Mouse (Mus musculus) adrenal gland, postnatal 14 days (tissue): Measurements from ENCODE around the gene Skap1. TPM values are rescaled to one million over a fixed set of nuclear protein-coding genes. Genes with fewer than 3 reads are reported as not detected.
A peak's percentile ranks its signal among the peaks of the same experiment; 100 is the strongest.

Experiments used
- DNase-seq: peaks from one replicate; pipeline ENCODE4 v3.0.0; 2021; ENCODE audit warnings: mixed read lengths
- total RNA-seq: library from RNA; stranded (reverse); gene quantifications from 2 replicates; pipeline ENCODE4 v1.2.3, GENCODE M21; 2021

Gene Skap1
- total RNA-seq, 1 experiment from 2014 or later = 4.0 TPM

DNA sequence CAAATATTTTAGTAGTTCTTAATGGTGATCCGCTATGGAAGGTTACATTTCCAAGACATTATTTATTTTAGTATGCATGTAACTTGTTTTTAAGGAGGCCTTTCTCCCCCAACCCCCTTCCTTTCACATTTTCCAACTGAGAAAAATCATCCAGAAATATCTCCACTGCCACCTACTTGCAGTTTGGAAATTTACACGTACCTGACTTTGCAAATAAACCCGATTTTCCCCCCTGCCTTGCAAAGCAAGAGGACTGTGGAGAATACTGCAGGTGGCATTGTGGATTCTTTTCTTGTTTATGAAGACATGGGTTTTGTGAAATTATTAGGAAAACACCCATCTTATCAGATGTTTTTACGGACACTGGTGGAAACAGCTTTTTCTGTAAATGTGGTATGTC, 160.0 kb downstream of the Skap1 start:
- no peak for DNase-seq

DNA sequence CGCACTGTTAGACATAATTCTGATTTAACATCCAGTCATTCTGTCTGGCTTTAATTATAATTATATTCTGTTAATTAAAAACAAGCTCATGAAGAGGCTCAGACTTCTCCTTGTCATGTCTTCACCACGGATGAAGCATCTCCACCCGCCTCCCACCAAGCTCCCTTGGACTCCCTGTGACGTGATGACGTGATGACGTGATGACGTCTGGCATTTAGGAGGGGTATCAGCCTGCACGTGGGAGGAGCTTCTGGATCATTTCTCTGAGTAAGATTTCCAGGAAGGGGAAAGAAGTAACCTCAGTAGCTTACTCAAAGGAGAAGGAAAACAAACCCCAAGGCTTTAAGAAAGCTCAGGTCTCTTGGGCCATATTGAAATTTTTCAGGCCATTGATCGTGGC, 165.4 kb downstream of the Skap1 start:
- peak; percentile 48 for DNase-seq

DNA sequence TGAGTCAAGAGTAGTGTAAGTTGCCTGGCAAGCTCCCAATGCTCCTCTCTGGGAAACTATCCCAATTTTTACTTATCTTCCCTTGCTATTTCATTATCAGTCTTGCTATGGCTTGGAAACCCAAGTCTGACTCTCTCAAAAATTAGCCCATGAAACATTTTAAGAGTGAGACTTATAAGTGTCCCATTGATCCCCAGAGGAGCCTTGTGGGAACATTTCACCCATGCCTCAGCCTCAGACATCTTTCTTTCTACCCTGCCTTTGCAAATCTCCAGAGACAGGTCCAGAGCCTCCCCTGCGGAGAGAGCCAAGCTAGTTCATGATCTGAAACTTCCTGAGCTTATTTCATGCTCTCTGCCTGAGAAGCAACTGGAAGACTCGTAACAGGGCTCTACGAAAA, 167.1 kb downstream of the Skap1 start:
- no peak for DNase-seq

DNA sequence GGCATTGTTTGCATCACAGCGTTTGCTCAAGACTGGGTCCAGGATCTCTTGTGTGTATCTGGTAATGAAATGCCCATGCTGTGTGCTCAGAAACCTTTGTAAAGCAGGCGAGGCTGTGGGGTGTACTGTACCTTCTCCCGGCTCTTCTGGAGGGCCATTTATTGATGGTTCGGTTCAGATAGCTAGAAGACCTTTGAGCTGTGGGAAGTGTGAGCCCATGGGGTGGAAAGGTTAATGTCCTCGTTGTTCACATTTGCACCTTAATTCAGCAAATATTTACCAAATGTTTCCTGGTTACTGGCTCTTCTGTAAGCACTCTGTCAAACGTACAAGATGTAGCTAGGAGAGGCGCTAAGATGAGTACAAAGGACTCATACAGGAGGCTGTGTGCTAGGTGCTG, 173.5 kb downstream of the Skap1 start:
- DNase-seq = no peak

DNA sequence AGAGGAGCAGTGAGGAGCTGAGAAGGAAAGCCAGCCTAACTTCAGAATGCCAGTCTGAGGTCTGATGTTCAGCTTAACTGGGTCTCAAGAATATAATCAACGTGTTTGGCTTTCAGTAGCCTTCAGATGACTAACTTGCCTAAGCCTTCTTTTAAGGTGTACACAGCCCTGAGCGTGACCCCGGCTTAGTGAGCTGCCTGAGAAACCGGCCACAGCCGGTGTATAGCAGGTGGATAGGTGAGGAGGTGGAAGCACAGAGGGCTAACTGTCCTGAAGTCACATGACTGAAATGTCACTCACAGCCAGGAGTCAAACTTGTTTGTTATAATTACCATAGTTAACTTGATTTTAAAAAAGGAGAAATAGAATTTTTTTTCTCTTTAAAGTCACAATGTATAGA, 175.4 kb downstream of the Skap1 start:
- no peak for DNase-seq

DNA sequence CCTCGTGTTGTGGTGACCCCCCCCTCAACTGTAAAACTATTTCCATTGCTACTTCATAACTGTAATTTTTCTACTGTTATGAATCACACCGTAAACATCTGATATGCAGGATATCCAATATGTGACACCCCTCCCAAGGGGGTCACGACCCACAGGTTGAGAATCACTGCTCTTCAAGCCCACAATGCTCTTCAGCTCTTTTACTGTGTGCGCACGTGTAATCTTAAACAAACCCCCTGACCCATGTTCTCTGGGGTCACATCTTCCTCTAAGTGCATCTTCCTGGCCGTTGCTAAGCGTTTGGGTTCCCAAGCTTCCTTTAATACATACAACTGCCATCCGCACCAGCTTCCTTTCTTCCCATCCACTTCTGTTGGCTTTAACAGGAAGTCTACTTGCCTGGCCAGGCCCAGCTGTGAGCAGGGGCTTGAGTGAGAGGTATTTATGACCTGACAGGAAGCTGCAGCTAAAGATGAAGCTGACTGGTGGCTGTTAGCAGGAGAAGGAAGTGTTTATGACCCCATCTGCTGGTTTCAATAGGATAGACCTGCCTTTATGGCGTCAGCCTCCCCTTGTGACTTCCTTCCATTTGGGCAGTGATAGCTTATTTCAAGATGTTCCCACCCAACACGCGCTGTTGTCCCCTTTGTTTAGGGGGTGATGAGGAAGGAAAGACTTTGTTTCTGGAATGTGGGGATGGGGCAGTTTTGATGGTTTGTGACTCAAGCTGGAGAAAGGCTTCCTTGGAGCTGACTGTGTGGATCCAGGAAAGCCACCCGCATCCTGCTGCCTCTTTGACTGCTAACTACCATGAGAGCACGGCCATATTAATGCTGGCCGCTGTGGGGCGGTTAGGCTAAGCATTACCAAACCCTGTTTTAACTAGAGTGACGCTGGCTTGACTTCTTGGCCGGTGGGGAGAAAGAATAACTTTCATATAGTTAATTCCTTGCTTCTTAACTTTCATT, 178.1 kb downstream of the Skap1 start:
- peak; percentile 37 for DNase-seq

DNA sequence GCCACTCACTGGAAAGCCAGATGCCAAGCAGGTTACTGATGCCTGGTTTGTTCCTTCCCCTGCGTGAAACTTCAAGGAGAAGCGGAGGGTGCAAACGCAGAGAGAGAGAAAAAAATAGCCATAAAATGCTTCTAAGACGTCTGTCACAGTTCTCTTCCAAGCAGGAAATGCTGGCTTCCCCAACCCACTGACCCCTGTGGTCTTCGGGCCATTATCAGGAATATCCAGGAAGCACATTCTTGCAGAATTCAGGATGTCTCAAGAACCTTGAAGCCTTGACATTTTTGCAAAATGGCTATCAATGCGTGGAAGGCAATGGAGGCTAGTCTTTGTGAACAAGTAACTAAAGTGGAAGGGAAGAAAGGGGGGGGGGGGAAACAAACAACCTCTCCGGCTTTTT, 180.6 kb downstream of the Skap1 start:
- DNase-seq = peak; percentile 18

DNA sequence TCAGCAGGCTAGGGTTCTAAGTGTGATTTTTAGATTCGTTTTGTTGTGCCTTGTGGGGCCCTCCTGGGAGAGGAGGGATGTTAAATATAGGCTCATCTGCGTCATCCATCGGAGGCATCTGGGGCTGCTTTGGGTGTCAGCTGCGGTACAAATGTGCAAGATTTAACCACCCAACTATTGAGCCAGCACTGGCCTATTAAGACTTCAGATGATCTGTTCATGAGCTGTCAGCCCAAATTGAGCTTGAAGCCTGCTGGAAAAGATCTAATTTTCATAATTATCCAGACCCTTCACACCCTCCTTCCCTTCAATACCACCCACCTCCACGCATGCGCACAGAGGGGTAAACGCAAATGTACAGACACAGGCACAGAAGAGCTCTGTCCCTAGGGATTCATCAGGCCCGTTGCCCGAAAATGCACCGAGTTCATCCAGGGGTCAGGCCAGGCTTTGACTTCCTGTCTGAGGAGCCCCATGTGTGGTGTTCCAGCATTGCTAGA, 181.2 kb downstream of the Skap1 start:
- DNase-seq = peak; percentile 60

DNA sequence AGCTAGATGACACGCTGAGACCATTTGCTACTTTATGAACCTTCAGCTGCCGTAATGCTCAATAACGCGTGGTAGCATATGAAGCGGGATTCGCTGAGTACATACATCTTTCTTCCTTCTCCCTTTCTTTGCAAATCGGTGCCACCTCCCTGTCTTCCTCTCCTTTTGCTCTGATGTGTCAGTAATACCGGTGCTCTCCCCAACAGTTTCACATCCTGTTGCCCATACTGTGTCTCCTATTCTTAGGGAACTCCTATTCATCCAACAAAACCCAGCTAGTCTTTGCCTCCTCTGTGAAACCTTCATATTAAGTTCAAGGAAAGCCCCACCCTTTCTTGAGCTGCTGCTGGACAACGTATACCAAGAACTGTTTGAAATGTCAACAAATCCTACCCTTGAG, 187.5 kb downstream of the Skap1 start:
- no peak for DNase-seq

DNA sequence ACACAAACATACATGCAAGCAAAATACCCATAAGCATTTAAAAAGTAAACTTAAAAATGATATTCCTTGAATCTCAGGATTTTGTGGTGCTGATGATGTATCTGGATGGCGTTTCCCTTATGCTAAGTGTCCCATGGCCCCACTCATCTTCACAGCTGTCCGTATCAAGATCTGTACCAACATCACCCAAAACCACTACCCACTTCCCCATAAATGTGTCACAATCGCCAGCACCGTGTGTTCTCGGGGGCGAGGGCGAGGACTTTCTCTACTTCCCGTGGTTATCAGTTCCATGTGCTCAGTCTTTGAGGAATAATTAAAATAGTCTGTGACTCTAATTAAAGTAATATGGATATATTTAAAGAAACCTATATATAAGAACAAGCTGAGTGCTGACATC, 189.5 kb downstream of the Skap1 start:
- no peak for DNase-seq

DNA sequence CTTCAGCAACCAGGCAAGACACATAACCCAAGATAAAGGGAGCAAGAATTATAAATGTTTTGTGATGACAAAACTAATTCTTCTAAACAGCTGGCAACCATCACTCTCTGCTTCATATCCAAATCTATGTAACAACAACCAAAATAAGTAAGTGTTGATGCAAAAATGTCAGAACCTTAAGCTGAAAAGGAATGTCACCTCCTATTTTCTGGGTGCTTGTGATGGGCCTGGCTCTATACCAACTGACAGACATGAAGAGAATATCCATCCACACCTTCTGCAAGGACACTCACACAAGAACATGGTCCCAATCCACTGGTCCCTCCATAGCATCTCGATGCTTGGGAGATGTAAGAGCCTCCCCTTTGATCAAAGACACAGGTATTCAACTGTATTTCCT, 194.0 kb downstream of the Skap1 start:
- DNase-seq = no peak

DNA sequence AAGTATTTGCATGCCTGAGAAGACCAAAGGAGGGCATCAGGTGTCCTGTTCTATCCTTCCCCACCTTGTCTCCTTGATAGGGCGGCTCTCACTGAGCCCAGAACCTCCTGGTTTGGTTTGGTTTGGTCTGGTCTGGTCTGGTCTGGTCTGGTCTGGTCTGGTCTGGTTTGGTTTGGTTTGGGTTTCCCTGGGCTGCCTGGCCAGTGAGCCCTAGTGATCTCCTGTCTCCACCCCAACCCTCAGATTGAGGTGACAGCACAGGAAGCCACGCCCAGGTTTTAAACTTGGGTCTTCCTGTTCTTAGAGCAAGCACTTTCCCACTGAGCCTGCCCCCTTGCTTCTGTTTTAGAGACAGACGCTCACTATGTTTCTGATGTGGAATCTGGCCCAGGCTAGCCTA, 202.5 kb downstream of the Skap1 start:
- DNase-seq = peak; percentile 21

DNA sequence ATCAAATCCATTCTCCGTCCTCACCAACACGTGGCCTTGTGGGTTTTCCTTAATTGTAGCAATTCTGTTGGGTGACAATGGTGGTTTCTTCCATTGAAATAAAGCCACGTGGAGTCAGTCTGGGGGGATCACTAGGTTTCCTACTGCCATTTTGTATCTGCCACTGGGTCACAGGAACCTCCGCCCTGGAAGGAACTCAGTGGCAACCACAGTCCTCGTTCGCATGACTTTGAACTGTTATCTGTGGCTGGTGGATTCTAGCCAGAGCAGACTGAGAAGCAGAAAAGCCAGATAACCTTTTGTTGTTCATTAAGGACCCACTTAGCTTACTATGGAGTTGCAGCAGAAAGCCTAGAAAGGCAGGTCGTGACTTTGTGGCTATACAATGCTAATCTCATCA, 204.0 kb downstream of the Skap1 start:
- DNase-seq = no peak

DNA sequence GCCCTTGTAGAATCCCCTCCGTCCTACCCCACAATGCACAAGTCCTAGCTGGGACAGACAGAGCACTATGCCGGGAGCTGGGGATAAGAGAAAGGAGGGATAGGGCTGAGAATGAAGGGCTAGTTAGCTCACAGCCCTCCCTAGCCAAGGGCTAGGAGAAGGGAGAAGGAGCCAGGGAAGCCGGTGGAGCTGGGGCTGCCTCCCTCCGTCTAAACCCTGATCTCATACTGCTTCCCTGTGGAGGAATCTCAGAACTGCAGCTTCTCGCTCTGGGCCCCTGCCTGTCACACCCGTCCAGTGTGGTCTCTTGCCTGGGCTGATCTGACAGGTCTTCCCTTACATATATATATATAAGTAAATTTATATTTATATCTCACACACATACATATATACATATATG, 209.4 kb downstream of the Skap1 start:
- DNase-seq = peak; percentile 79

DNA sequence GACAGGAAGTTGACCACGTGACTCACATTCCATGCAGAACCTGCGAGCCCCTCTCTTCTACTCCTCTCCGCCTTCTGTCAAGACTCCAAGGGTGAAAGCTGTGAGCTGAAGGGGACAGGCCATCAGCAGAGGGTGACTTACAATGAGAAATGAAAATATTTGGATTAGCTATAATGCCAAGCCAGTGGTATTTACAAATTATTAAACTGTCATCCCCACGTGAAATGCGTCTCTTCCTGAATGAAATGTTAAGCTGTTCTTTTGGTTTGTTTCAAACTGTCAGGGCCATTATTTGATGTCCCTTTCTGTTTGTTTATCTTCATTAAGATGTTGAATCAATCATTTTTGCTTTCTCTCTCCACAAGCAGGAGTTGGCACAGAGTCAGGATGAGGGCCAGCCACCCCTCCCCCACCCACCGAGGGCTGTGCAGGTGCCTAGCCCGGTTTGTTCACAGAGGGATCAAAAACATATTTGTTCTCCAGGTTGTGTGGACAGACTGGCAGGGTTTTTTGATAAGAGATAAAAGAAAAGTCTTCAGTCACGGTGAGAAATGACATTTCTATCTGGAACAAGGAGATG, 210.5 kb downstream of the Skap1 start:
- DNase-seq = peak; percentile 36

DNA sequence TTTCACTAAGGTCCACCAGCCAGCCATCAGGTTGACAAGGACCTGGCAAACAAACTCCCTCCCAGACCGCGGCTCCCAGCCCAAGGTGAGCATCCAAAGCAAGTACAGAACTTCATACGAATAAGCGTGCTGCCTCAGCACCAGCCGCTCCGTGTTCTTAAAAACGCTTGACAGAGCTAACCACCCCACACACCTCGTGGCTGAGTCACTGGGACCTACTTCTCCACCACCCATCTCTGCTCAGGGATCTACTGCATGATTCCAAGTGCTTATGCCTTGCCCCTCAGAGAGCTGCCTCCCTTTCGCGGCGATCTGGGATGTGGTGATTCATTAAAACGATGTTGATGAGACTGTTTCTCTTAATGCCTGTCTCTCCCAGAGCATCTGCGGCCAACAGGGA, 213.6 kb downstream of the Skap1 start:
- no peak for DNase-seq

DNA sequence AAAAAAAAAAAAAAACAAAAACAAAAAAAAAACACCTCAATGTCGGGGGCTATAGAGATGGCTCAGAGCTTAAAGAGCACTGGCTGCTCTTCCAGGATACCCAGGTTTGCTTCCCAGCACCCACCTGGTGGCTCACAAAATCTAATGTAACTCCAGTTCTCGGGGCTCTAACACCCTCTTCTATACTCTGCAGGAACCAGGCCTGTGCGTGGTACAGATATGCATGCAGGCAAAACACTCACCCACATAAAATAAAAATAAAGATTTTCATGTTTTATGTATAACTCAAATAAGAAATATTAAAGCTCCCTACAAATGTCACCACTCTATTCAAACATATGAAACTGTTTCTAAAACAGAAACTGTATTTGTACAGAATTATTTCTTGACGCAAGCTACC, 214.6 kb downstream of the Skap1 start:
- no peak for DNase-seq

DNA sequence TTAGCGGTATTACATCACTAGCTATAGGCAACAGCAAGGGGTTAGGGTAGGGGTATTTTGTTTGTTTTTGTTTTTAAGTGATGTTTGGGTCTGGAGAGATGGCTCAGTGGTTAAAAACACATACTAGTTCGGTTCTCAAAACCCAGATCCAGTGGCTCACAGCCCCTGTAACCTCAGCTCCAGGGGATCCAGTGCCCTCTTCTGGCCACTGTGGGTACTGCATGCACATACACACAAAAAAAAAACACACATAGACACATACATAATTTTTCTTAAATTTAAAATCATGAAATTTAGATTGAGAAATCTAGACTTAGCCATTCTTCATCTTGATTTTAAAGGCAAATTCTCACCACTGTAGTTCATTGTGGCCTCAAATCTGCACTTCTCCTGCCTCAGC, 221.0 kb downstream of the Skap1 start:
- DNase-seq = no peak

DNA sequence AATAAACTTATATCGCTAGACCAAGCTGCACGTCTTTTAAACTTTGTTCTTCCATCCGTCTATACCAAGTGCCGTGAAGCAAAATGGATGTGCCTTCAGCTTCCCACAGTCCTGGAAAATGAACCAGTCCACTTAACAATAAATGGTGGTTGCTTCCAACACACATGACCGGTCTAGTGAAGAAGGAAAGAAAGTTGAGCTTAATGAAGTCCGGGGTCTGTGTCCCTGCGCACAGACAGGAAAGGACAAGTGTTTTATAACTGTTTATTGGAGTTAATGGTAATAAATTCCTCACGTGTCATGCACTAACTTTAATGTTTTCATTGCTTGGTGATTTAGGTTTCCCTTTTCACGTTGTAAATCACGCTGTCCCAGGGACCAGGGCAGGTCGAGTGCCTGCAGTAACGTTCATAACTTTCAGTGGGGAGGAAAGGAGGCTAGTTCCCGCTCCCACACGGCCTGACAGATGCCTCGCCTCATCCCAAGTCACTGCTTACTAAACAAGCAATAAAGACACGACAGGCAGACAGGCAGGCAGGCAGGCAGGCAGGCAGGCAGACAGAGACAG, 222.4 kb downstream of the Skap1 start:
- DNase-seq = no peak

DNA sequence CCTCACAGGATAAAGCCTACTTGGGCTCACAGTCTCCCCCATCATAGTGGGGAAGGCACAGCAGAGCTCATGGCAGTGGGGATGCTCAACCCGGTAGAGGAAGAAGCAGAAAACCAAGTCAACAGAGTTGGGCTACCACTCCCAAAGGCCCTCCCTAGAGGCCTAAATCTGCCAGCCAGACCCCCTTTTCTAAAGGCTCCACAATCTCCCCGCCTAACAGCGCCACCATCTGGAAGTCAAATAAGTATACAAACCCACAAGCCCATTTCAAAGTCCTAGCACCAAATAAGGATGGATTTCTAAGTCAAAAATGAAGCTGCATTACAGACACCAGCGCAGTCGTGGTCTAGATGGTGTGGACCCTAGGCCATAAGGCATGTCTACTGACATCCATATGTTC, 227.9 kb downstream of the Skap1 start:
- DNase-seq = no peak

DNA sequence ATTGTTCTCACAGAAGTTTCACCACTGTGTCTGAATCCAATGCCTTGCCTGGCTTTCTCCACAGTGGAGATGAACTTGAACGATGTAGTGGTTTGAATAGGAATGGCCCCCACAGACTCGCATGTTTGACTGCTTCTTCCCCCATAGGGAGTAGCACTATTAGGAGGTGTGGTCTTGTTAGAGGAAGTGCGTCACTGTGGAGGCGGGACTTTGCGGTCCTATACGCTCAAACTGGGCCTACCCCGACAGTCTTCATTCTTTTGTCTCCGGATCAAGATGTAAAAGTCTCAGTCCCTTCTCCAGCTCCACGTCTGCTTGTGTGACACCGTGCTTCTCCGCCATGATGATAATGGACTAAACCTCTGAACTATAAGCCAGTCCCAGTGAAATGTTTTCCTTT, 229.0 kb downstream of the Skap1 start:
- DNase-seq = no peak

DNA sequence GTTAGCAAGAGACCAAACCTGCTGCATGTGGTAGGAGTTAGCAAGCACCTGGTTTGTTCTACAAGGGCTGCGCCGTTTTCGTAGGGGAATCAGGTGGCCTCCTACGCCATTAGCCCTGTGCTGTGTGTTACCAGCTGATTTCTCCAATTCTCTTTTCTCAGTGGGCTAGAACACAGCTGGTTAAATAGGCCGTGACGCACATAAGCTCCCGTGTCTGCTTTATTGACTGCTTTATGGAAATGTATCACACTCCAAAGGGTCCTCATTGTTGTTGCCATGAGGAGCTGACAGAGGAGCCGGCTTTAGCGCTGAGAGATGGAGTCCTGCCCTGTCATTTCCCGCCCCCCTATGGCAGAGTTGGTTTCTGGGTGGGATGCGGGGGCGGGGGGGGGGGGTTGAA, 230.4 kb downstream of the Skap1 start:
- no peak for DNase-seq

DNA sequence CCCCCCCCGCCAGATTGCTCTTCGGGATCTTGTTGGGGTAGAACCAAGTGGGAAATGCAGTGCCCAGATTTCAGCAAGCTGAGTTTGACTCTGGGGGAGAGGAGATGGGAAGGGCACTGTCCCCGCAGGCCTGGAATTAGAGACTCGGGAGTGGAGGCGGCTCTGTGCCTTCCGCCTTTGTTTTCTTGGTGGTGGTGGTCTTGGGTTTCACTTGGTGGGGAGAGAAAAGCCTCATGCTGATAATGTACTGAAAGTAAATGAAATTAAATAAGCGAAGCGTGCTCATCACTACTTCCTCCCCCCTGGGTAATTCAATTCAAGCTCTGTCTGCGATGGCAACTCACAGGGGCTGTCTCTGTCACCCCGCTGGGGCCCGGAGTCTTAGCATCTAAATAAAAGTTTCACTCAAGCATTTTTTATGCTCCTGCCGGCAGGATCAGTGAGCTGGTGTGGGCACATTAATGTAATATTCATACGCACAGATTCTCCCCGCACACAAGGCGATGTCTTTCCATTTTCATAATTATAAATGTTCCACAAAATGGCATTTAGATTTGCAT, 231.9 kb downstream of the Skap1 start:
- DNase-seq = no peak
